9 mouse cellular contexts compared by ENCODE assay signal in genomic region chr1:162813836-162814156, GRCm38 (mm10). TPM values are rescaled to one million over a fixed set of nuclear protein-coding genes. Genes with fewer than 3 reads are reported as not detected.
A peak's percentile ranks its signal among the peaks of the same experiment; 100 is the strongest.
DNase-seq lines count a peak whose midpoint lies in the region; ATAC-seq and TF ChIP-seq lines count a peak whose summit lies in the region.
"Had no signal": no experiment of that assay in that cellular context is flagged by ENCODE, and none has a peak within 500 bp of the region (broad histone marks: within the 10 kb centered on the region; RNA-seq: fewer than 3 reads in every experiment).

Gene Fmo4, minus strand, starts transcription at chr1:162813972.

- H3K4me2 ChIP-seq in stomach, embryonic 16.5 days (ENCODE audit: low read depth, low read length), result 0 out of 2 replicates have a peak within 1 kb of the TSS, but pooled peaks have one; percentile 4

- peaks cover 32% of the 10 kb centered on the region; the same call in 1 of the 2 replicates for H3K4me1 ChIP-seq in kidney, adult 2 months (ENCODE audit: control insufficient read depth, insufficient read depth, low read length)
- no peaks in the 10 kb centered on the region; the same call in 1 of the 2 replicates for H3K4me1 ChIP-seq in lung, adult 2 months (ENCODE audit: control insufficient read depth, insufficient read depth, low read length)
- H3K4me1 ChIP-seq in stomach, embryonic 16.5 days (ENCODE audit: control insufficient read depth, insufficient read depth, low read length), result no peaks in the 10 kb centered on the region

- H3K9ac ChIP-seq in stomach, embryonic 16.5 days (ENCODE audit: low read length), result no peak within 1 kb of the TSS

- peak; percentile 5 to 36 for DNase-seq in left cerebral cortex, postnatal 10 days (ENCODE audit: extremely low spot score in 1 of 2, low spot score in 2 of 2)
- no peak for DNase-seq in left cerebral cortex, adult 11 months (ENCODE audit: low spot score)
- peak; percentile 31 to 35 for DNase-seq in adrenal gland, adult 18-20 months (ENCODE audit: low spot score in 2 of 2)
- DNase-seq in gastrocnemius, postnatal 14 days, result peak; percentile 42
- peak; percentile 87 for DNase-seq in kidney, adult 2 months
- DNase-seq in lung, adult 2 months, result peak; percentile 56

- peak within 1 kb of the TSS; percentile 14 for H3K4me3 ChIP-seq in kidney, adult 2 months (ENCODE audit: insufficient read depth, low read depth, low read length)
- H3K4me3 ChIP-seq in lung, adult 2 months (replicated peaks; ENCODE audit: extremely low read depth, low read depth, low read length), result peak within 1 kb of the TSS; percentile 25
- no peak within 1 kb of the TSS for H3K4me3 ChIP-seq in stomach, embryonic 16.5 days (replicated peaks; ENCODE audit: low read length)

- ATAC-seq in stomach, embryonic 16.5 days (ENCODE audit: insufficient read depth, low FRiP score), result no peak
- ATAC-seq in megakaryocyte, adult 5-6 weeks (ENCODE audit: poor library complexity, severe bottlenecking), result no peak

- H3K27ac ChIP-seq in kidney, adult 2 months (ENCODE audit: insufficient read depth, low read depth, low read length), result peak within 1 kb of the TSS; percentile 97
- H3K27ac ChIP-seq in stomach, embryonic 16.5 days (ENCODE audit: low read length), result no peak within 1 kb of the TSS

- intact Hi-C loops in left cerebral cortex, postnatal 10 days (cut with DNase I), result no loop called here
- intact Hi-C loops in gastrocnemius, postnatal 14 days (cut with DNase I; ENCODE audit: low total_unique reads), result loop anchor here (10.0 kb wide), 1 partner anchor 241 kb away; no protein-coding TSS in a partner anchor

- TF ChIP-seq CTCF in kidney, adult 2 months (conservative IDR thresholded peaks at IDR 0.05; ENCODE audit: insufficient read depth, insufficient read length, low read depth, low read length), result peak; percentile 58
- TF ChIP-seq CTCF in lung, adult 2 months (IDR thresholded peaks at IDR 0.05; ENCODE audit: insufficient read depth, low read length), result peak; percentile 47; the same call in 1 of the 2 replicates

- no peak for TF ChIP-seq POLR2A in kidney, adult 2 months (IDR thresholded peaks at IDR 0.05; ENCODE audit: low read depth, low read length)
- TF ChIP-seq POLR2A in lung, adult 2 months (IDR thresholded peaks at IDR 0.05; ENCODE audit: borderline replicate concordance, extremely low read depth, low read depth, low read length), result no peak

- H3K9me3 ChIP-seq in stomach, embryonic 16.5 days (replicated peaks; ENCODE audit: control insufficient read depth, low read length), result no peaks in the 10 kb centered on the region

- no peaks in the 10 kb centered on the region for H3K27me3 ChIP-seq in kidney, adult 2 months (replicated peaks; ENCODE audit: control insufficient read depth, insufficient read depth, low read length)
- H3K27me3 ChIP-seq in stomach, embryonic 16.5 days (ENCODE audit: control insufficient read depth, insufficient read depth, low read length), result no peaks in the 10 kb centered on the region

- no peaks in the 10 kb centered on the region for H3K36me3 ChIP-seq in kidney, adult 2 months (ENCODE audit: control insufficient read depth, insufficient read depth, low read length)
- H3K36me3 ChIP-seq in stomach, embryonic 16.5 days (ENCODE audit: control insufficient read depth, insufficient read depth, low read length), result no peaks in the 10 kb centered on the region

- 31% methylated on average over 8 of the region's 8 CpGs for WGBS in kidney, adult 2 months
- WGBS in lung, adult 2 months, result 24% methylated on average over 8 of the region's 8 CpGs
- 37% methylated on average over 8 of the region's 8 CpGs for WGBS in stomach, embryonic 16.5 days

RNA-seq across cellular contexts. Expression of gene Fmo4, which starts in this region (rescaled TPM):
- not detected for total RNA-seq in left cerebral cortex, postnatal 10 days (2021)
- 1 to 10 TPM; 1.9 to 2.3 TPM for total RNA-seq in adrenal gland, adult 18-20 months (2021)
- total RNA-seq in gastrocnemius, postnatal 14 days (2021), result under 1 TPM; 0.16 to 0.31 TPM
- polyA plus RNA-seq in kidney, adult 2 months (2012; rRNA removed), result 28.0 and 29.6 TPM in 2 replicates
- 1.7 and 2.4 TPM in 2 replicates for polyA plus RNA-seq in lung, adult 2 months (2012; rRNA removed)
- 1.3 and 1.7 TPM in 2 replicates for polyA plus RNA-seq in stomach, embryonic 16.5 days (2015; fragmentation: Nextera tagmentation; extraction: Ambion mirVana)
- total RNA-seq in megakaryocyte, adult 5-6 weeks (2015), result not detected in 2 replicates
- not detected in 2 replicates for total RNA-seq in megakaryocyte, adult 5-6 weeks (2017)
- polyA plus RNA-seq: spleen, adult 2 months had no signal

Comparison
In these comparisons a context has a peak if more than half of its experiments do, and no peak if none do; other contexts are left out.
1. Peak in DNase-seq in left cerebral cortex, postnatal 10 days; RNA of the gene not detected or under 1 TPM.
2. Peak in DNase-seq in gastrocnemius, postnatal 14 days; RNA of the gene not detected or under 1 TPM.